8 mouse cellular contexts compared by ENCODE assay signal in the genomic region with DNA sequence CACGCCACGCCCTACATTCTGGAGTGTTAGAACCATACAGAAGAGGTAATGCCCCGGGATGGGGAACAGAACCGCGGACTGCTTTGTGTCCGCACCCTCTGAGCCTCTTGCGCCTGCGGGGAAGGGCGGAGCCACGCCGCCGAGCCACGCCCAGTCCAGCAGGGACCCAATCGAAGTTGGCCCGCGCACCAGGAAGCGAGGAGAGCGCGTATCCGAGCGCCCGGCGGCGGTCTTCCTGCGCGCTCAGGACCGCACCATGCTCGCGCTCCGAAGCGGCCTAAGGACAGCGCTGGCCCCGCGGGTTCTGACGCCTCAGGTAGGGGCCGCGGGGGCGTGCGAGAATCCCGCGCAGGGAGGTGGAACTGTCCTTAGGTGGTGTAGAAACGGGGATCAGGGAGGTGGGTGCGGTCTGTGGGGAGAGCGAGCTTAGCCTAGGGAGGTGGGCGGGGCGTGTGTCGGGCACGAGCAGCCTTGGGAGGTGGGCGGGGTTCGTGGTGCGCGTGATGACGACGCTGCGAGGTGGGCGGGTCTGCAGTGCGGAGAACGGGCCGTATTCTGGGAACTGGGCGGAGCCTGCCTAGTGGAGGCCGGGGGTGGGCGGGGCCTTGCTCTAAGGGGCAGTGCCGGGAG. TPM values are rescaled to one million over a fixed set of nuclear protein-coding genes. Genes with fewer than 3 reads are reported as not detected.
DNase-seq lines count a peak whose midpoint lies in the region; ATAC-seq and TF ChIP-seq lines count a peak whose summit lies in the region.

TSS of gene Nipsnap3b (plus strand) at position 149 of the 630 bp plus-strand sequence.

- under 1% methylated on average over 63 of the region's 63 CpGs for WGBS in hindbrain, embryonic 10.5 days
- WGBS in lung, postnatal 0 days: 2% methylated on average over 60 of the region's 63 CpGs

- H3K36me3 ChIP-seq in hindbrain, embryonic 10.5 days: peaks cover 31% of the 10 kb centered on the region
- H3K36me3 ChIP-seq in lung, postnatal 0 days (ENCODE audit: insufficient read depth, low read length): no peaks in the 10 kb centered on the region

- peak; percentile 95 for ATAC-seq in frontal cortex, adult (ENCODE audit: low TSS enrichment)
- peak; percentile 97 for ATAC-seq in lung, postnatal 0 days

- peak; percentile 93 for DNase-seq in MN1 (ENCODE audit: low spot score)
- peak; percentile 95 for DNase-seq in cerebellum, adult 9-10 months
- peak; percentile 97 for DNase-seq in hindbrain, embryonic 10.5 days (ENCODE audit: low spot score)
- peak; percentile 98 for DNase-seq in layer of hippocampus, adult 9-11 months
- peak; percentile 99 for DNase-seq in lung, postnatal 0 days (ENCODE audit: low spot score)
- peak; percentile 95 for DNase-seq in ovary, postnatal 14 days (ENCODE audit: low spot score)
- DNase-seq in thymus, postnatal 14 days: peak; percentile 97

- peak within 1 kb of the TSS; percentile 50 for H3K4me2 ChIP-seq in lung, postnatal 0 days (replicated peaks; ENCODE audit: low read depth, low read length)

- H3K4me3 ChIP-seq in hindbrain, embryonic 10.5 days: peak within 1 kb of the TSS; percentile 83
- H3K4me3 ChIP-seq in lung, postnatal 0 days (ENCODE audit: low read depth, low read length): peak within 1 kb of the TSS; percentile 74

- H3K27ac ChIP-seq in hindbrain, embryonic 10.5 days: peak within 1 kb of the TSS; percentile 94
- H3K27ac ChIP-seq in lung, postnatal 0 days (ENCODE audit: low read length): peak within 1 kb of the TSS; percentile 84

- H3K9ac ChIP-seq in lung, postnatal 0 days (replicated peaks; ENCODE audit: low read depth): peak within 1 kb of the TSS; percentile 58

- no peak for TF ChIP-seq EP300 in lung, postnatal 0 days (IDR thresholded peaks at IDR 0.05)

- TF ChIP-seq CTCF in lung, postnatal 0 days (IDR thresholded peaks at IDR 0.05): no peak

- peaks cover 11% of the 10 kb centered on the region for H3K9me3 ChIP-seq in hindbrain, embryonic 10.5 days
- H3K9me3 ChIP-seq in lung, postnatal 0 days (ENCODE audit: low read length): 0 out of 2 replicates have a peak, but pooled peaks cover under 1% of the 10 kb centered on the region

- no peaks in the 10 kb centered on the region for H3K27me3 ChIP-seq in hindbrain, embryonic 10.5 days (ENCODE audit: insufficient read depth, poor library complexity, severe bottlenecking)
- H3K27me3 ChIP-seq in lung, postnatal 0 days (replicated peaks; ENCODE audit: insufficient read depth, low read length): no peaks in the 10 kb centered on the region

- peaks cover 9% of the 10 kb centered on the region; the same call in 1 of the 2 replicates for H3K4me1 ChIP-seq in hindbrain, embryonic 10.5 days (replicated peaks)
- H3K4me1 ChIP-seq in lung, postnatal 0 days (ENCODE audit: insufficient read depth, low read depth, low read length): peaks cover 5% of the 10 kb centered on the region; the same call in 1 of the 2 replicates

RNA-seq across cellular contexts. Expression of gene Nipsnap3b, which starts in this region (rescaled TPM):
- polyA plus RNA-seq in hindbrain, embryonic 10.5 days (2016; fragmentation: Nextera tagmentation; extraction: Ambion mirVana): 100.0 and 114 TPM in 2 replicates
- 77.4 and 79.4 TPM in 2 replicates for polyA plus RNA-seq in lung, postnatal 0 days (2015; fragmentation: Nextera tagmentation; extraction: Ambion mirVana)

Comparison
In these comparisons a context has a peak if more than half of its experiments do, and no peak if none do; other contexts are left out.
1. Peak in every context shown above with its lines: DNase-seq, ATAC-seq, H3K4me3 ChIP-seq and H3K27ac ChIP-seq.